Mouse (Mus musculus) left cerebral cortex, postnatal 14 days (tissue): ENCODE measurements around the gene Gm5269. TPM values are rescaled to one million over a fixed set of nuclear protein-coding genes. Genes with fewer than 3 reads are reported as not detected.

Source experiments
- DNase-seq, 2 experiments: peaks; one replicate each; pipeline ENCODE4 v3.0.0; 2021 to 2022; ENCODE audit warnings: low spot score in 2 of 2, mixed read lengths in 1 of 2
- intact Hi-C: fragments of 180-260 bp; cut with DNase I; formaldehyde crosslinking; loops from one replicate; pipeline ENCODE4 v1.15.1; 2025
- total RNA-seq, 2 experiments: library from RNA; stranded (reverse); gene quantifications; 2 replicates each; pipeline ENCODE4 v1.2.3; 2021

The Gm5269 gene
- total RNA-seq, 2 experiments from 2014 or later: not detected

GRCm38 (mm10) chr1:45882076-45882475 is 8.0 kb downstream of the Gm5269 start:
- DNase-seq: no peak
- intact Hi-C loops: no loop called here

- DNase-seq: no peak
- intact Hi-C loops: no loop called here
Measured at GRCm38 (mm10) chr1:45881228-45881832, 8.7 kb downstream of the Gm5269 start.

- intact Hi-C loops: no loop called here
- no peak for DNase-seq
Measured at GRCm38 (mm10) chr1:45877463-45877862, 12.6 kb downstream of the Gm5269 start.

GRCm38 (mm10) chr1:45876450-45877198 is 13.4 kb downstream of the Gm5269 start:
- intact Hi-C loops: no loop called here
- no peak for DNase-seq

- intact Hi-C loops: no loop called here
- DNase-seq: no peak
Measured at GRCm38 (mm10) chr1:45875640-45876039, 14.4 kb downstream of the Gm5269 start.

GRCm38 (mm10) chr1:45873250-45873649 is 16.8 kb downstream of the Gm5269 start:
- no peak for DNase-seq
- intact Hi-C loops: no loop called here

DNA sequence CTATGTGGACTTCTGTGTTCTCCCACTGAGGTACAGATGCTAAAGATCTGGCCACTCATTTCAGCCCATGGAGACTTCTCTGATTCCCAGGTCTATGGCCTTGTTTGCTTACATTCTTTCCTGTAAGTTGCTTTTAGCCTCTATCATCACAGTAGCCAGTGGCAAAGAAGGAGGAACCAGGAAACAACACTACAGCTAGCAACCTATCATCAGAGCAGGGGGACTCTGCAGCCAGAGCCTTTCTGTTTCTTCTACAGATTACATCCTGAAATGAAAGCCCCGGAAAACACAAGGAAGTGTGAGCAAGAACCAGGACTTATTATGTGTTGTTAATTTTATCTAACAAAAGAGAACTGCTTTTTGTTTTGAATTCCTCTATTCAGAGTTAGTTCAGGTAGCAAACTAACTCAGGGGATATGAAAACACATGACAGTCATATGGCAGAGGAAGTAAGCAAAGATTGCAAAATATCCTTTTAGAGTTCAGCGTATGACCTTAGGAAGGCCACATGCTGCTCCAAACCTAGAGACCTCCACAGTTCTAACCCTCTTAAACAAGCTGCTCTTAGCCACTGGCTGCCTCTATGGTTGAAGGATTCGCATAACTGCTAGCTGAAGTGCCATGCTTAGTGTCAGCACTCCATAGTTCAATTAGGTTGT is 21.5 kb downstream of the Gm5269 start:
- no peak for DNase-seq
- intact Hi-C loops: no loop called here

- intact Hi-C loops: no loop called here
Measured at GRCm38 (mm10) chr1:45868050-45868449, 22.0 kb downstream of the Gm5269 start.

DNA sequence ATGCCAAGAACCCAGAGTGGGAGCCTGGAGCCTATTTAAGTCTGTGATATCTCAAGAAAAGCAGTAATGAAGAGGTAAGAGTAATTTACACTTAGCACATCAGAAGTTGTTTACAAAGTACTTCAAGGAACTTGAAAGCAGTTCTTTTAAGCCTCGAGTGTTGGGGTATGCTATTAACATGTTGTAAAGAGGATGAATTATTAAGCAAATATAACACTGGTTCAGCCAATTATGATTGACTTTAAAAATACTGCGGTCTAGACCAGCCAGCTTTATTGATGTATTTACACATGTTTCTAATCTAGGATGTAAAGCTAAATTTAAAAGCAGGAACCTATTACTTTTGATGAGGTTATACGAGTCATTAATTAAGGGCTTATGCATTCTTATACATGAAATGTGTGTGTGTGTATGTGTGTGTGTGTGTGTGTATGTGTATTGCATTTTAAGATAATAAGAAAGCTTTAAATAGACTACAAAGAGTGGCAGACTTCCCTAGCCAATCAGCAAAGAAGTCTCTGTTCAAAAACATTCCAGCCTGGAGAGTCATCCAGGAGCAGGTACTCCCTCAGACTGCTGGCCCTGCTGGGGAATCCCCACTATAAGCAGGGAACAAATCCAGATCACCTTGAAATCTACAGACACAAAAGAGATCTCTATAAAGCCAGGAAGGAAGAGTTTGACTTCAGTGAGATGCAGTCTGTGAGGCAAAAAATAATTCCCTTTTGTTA is 23.6 kb downstream of the Gm5269 start:
- intact Hi-C loops: no loop called here
- DNase-seq: no peak

More at GRCm38 (mm10) chr1:45868050-45868449, 22.0 kb downstream of the Gm5269 start:
- no peak for DNase-seq

GRCm38 (mm10) chr1:45865727-45866126 is 24.3 kb downstream of the Gm5269 start:
- no peak for DNase-seq
- intact Hi-C loops: no loop called here

- intact Hi-C loops: no loop called here
- DNase-seq: no peak
Measured at GRCm38 (mm10) chr1:45865316-45865715, 24.8 kb downstream of the Gm5269 start.

- DNase-seq: no peak
- intact Hi-C loops: no loop called here
Measured at GRCm38 (mm10) chr1:45864564-45865014, 25.5 kb downstream of the Gm5269 start.

DNA sequence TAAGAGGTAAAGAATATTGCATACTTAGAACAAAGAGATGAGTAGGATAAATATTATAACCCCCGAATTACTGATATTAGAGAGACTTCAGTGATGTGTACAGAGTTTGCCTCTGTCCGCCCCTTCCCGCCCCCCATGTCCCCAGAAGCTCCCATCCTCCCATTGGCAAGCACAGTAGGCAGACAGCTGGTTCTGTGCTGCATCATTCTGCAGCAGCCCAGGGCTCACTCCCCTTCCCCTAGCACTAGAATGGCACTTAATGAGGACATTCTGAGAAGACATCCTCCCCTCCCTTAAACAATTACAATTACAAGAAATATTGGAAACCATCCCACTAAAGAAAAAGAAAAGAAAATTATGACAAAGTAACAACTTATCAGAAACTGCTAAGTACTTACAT is 26.4 kb downstream of the Gm5269 start:
- intact Hi-C loops: no loop called here
- no peak for DNase-seq

DNA sequence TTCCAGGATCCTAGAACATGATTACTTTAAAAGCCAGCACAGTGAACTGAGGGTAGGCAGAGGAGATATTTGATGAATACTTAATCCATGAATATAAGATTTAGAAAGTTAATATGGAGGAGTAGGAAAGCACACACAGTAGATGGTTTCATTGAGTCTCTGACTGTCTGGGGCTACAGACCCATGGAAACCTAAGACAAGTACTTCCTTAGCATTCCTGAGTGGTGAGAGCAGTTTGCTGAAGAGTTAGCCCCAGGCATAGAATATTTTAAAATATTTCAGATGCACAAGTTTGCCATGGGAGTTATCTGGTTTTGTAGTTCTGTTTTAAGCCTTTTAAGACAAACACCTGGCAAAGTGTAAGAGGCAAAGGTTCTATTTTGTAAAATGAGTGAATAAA is 28.9 kb downstream of the Gm5269 start:
- intact Hi-C loops: no loop called here
- no peak for DNase-seq

GRCm38 (mm10) chr1:45860349-45860748 is 29.7 kb downstream of the Gm5269 start:
- intact Hi-C loops: no loop called here

DNA sequence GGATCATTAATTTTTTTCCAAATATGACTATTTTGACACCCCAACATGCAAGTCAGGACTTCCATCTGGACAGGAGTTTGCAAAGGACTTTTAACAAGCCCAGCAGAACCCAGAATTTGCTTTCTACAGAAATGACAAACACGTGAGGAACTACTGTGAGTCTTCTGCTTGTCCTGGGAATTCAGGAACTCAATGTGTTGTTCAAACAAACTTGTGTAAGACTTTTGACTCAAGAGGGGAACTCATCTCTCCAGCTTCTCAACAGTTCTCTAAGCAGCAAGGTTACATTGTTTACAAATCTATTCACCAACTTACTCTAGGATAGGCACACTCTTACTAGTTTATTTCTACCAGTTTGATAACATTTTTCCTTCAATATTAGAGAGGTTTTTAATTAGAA is 32.0 kb downstream of the Gm5269 start:
- intact Hi-C loops: no loop called here
- DNase-seq: no peak

More at GRCm38 (mm10) chr1:45860349-45860748, 29.7 kb downstream of the Gm5269 start:
- DNase-seq: no peak

DNA sequence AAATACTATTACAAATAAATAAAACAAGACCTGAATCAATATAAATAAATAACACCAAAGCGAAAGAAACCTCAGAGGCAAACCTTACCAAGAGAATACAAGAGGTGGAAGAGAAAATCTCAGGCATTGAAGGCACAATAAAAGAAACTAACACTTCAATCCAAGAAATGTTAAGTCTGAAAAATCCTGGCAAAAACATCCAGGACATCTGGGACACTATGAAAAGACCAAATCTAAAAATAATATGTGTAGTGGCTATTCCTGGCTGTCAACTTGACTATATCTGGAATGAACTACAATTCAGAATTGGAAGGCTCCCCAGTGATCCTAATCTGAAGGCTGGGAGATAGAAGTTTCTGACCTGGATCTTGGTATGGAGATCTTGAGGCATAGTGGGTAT is 44.6 kb downstream of the Gm5269 start:
- intact Hi-C loops: no loop called here
- peak in 1 of 2 experiments; percentile 27 for DNase-seq
